Mouse (Mus musculus) liver, adult 2 months (tissue): ENCODE results near the gene Olfr354. TPM values are rescaled to one million over a fixed set of nuclear protein-coding genes. Genes with fewer than 3 reads are reported as not detected.

Source experiments
- DNase-seq: peaks from one replicate; pipeline ENCODE4 v3.0.0-alpha.2; 2011; ENCODE audit warnings: low read depth, low spot score; ENCODE audit errors: extremely low read depth
- H3K27ac ChIP-seq: fragments of 200-500 bp; replicated peaks from 2 replicates; pipeline ENCODE4 v1.5.1; 2012; ENCODE audit warnings: low read depth, mild to moderate bottlenecking, control low read depth, inconsistent platforms, low read length; ENCODE audit not compliant: insufficient read depth
- H3K27me3 ChIP-seq: fragments of 200-500 bp; 2 replicates; pipeline ENCODE4 v1.6.1; 2012; ENCODE audit warnings: mild to moderate bottlenecking, moderate library complexity, low read length, inconsistent platforms; ENCODE audit not compliant: control insufficient read depth, insufficient read depth
- H3K36me3 ChIP-seq: fragments of 200-500 bp; 2 replicates; pipeline ENCODE4 v1.6.1; 2012; ENCODE audit warnings: low read length, inconsistent platforms; ENCODE audit not compliant: control insufficient read depth, insufficient read depth
- H3K4me1 ChIP-seq: fragments of 200-500 bp; 2 replicates; pipeline ENCODE4 v1.6.1; 2011; ENCODE audit warnings: low read length; ENCODE audit not compliant: control insufficient read depth, insufficient read depth
- H3K4me3 ChIP-seq: fragments of 200-500 bp; 2 replicates; pipeline ENCODE4 v1.5.1; 2011; ENCODE audit warnings: low read depth, mild to moderate bottlenecking, control low read depth, low read length, moderate library complexity; ENCODE audit not compliant: insufficient read depth
- H3K79me2 ChIP-seq: fragments of 200-500 bp; 2 replicates; pipeline ENCODE4 v1.6.1; 2012; ENCODE audit warnings: inconsistent platforms, mild to moderate bottlenecking, low read length, moderate library complexity; ENCODE audit not compliant: control insufficient read depth, insufficient read depth
- H3K9ac ChIP-seq: fragments of 200-500 bp; 2 replicates; pipeline ENCODE4 v1.6.1; 2012; ENCODE audit warnings: low read depth, mild to moderate bottlenecking, control low read depth, inconsistent platforms, low read length
- CTCF ChIP-seq: fragments of 200-500 bp; IDR thresholded peaks from 2 replicates; pipeline ENCODE4 v1.5.1; 2011; ENCODE audit warnings: low read depth, low read length, control low read depth
- POLR2A ChIP-seq: fragments of 200-500 bp; IDR thresholded peaks from 2 replicates; pipeline ENCODE4 v1.6.1; 2011; ENCODE audit warnings: low read length, control low read depth; ENCODE audit not compliant: insufficient read depth; ENCODE audit errors: extremely low read depth
- WGBS: fragments of 180-500 bp; shearing (Covaris S2); methylation state at CpG from one replicate; pipeline ENCODE4 v1.1.7; 2018; 5-methylcytosine and 5-hydroxymethylcytosine counted together
- polyA plus RNA-seq: library from polyadenylated mRNA; depleted of rRNA; stranded (reverse); fragments of >200 nt; gene quantifications from 2 replicates; pipeline ENCODE4 v1.2.3, GENCODE M21; 2012; rRNA removed
- total RNA-seq: library from RNA; depleted of rRNA; stranded (reverse); fragments of >200 nt; gene quantifications from 2 replicates; pipeline ENCODE4 v1.2.3, GENCODE M21; 2014; rRNA removed

The Olfr354 gene
- total RNA-seq: not detected in 2 replicates
- not detected in 2 replicates for polyA plus RNA-seq

DNA sequence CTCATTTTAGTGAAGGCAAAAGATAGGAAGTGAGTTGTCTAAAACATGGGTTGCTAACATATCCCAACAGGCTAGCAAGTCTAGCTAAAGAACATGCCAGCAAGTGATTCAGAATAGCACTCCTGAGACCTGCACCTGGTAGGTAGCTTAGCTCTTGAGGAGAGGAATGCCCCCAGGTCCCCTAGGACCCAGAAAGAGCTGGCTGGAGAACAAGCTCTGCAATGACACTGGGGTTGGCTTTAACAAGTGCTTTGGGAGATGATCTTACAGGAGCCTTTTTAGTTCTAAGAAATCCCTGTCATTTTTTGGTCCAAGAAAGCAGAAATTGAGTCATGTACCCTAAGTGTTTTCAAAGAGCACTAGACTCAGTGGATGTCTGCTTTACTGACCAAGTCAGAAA, at the start of gene Olfr354:
Gene Olfr354 (plus strand): TSS at position 301 of the 400 bp plus-strand sequence.
- Histone ChIP-seq H3K4me1 (no peaks in the 10 kb centered on the region), H3K4me3 (no peak within 1 kb of the TSS), H3K27me3 (no peaks in the 10 kb centered on the region), H3K36me3 (no peaks in the 10 kb centered on the region), H3K79me2 (no peaks in the 10 kb centered on the region), H3K27ac (no peak within 1 kb of the TSS), H3K9ac (no peak within 1 kb of the TSS)
- TF ChIP-seq CTCF (no peak), POLR2A (no peak)
- DNase-seq: no peak

DNA sequence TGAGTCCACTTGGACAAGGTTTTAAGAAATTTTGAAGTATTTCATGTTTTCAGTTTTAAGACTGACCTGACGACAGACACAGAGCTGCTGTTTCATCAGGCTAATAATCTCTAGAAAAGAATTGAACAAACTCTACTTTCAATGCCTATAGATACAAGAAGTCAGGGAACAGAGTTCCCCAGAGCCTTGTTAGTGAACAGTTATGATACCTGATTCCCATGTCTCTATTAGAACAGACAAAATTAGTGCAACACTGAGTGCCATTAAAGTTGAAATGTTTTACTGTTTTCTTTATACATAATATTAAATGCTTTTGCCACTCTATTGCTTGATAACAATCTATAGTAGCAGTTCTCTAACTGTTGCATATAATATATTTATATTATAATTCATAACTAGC, 42.9 kb upstream of the Olfr354 start, which contains the start of gene Olfr351:
Gene Olfr351 (minus strand): TSS at position 101 of the 400 bp plus-strand sequence.
- 76% methylated on average over 1 of the region's 1 CpGs for WGBS
- no peak within 1 kb of the TSS for H3K9ac ChIP-seq
- TF ChIP-seq CTCF (no peak), POLR2A (no peak)
- DNase-seq: no peak
- no peaks in the 10 kb centered on the region for H3K27me3 ChIP-seq
- no peaks in the 10 kb centered on the region for H3K4me1 ChIP-seq
- H3K27ac ChIP-seq: no peak within 1 kb of the TSS
- H3K4me3 ChIP-seq: no peak within 1 kb of the TSS
- no peaks in the 10 kb centered on the region for H3K79me2 ChIP-seq
- no peaks in the 10 kb centered on the region for H3K36me3 ChIP-seq

DNA sequence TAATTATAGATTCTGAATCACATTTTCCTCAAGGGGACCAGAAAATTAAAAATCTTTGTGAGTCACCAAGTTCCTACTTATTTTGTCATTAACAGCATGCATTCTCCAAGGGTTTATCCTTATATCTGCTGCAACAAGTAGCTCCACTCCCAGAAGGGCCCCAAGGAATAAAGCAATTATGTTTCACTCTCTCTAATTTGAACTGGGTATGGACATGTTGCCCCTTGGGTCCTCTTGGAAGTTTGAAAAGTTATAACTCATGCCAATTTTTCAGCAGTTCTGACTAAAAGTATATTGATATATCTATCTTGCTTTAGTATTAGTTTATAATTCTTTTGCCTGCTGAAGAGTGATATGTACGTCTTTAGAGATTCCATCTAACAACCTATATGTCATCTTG, 37.3 kb upstream of the Olfr354 start, which contains the start of gene Olfr352:
Gene Olfr352 (plus strand): TSS at position 301 of the 400 bp plus-strand sequence.
- H3K4me3 ChIP-seq: no peak within 1 kb of the TSS
- H3K79me2 ChIP-seq: no peaks in the 10 kb centered on the region
- H3K27me3 ChIP-seq: no peaks in the 10 kb centered on the region
- TF ChIP-seq CTCF: no peak
- no peak for TF ChIP-seq POLR2A
- no peak for DNase-seq
- H3K36me3 ChIP-seq: no peaks in the 10 kb centered on the region
- WGBS: 64% methylated on average over 1 of the region's 1 CpGs
- no peak within 1 kb of the TSS for H3K9ac ChIP-seq
- no peaks in the 10 kb centered on the region for H3K4me1 ChIP-seq
- H3K27ac ChIP-seq: no peak within 1 kb of the TSS

DNA sequence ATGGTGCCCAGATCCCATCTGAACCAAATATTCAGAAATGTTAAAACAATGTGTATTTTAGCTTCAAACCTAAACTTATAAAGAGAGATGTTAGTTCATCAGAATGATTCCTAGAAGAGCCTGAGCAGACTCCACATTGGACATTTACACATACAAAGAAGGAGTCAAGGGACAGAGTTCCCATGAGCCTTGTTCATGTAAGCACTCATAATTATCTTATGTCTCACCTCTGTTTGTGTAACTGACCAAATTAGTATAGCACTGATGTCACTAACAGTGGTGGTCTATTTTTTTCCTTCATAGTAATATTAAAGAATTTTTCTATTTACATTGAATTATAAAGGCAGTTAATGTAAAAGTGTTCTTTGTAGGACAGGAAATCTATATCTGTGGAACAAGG, 12.6 kb upstream of the Olfr354 start, which contains the start of gene Olfr353:
Gene Olfr353 (minus strand): TSS at position 101 of the 400 bp plus-strand sequence.
- H3K27me3 ChIP-seq: no peaks in the 10 kb centered on the region

DNA sequence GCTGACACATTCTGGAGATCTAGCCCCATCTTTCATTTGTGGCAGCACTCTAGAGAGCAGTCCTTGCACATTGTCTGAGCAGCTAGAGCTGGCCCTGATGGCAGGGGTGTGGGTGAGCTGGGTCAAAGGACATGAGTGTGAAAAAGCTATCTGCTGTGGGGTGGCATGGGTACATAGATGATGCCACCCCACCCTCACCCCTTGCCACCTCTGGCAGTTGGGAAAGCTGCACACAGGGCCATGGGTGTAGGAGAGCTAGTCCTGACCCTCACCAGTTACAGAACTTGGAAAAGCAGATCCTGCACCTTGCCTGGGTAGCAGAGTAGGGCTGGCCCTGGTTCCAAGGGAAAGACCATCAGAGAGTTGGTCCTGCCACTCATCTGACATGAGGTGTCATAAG, 8.4 kb upstream of the Olfr354 start:
- Histone ChIP-seq H3K36me3 (no peaks in the 10 kb centered on the region), H3K79me2 (no peaks in the 10 kb centered on the region), H3K4me3 (no peak overlapping the region), H3K27me3 (no peaks in the 10 kb centered on the region), H3K27ac (no peak overlapping the region), H3K4me1 (no peaks in the 10 kb centered on the region), H3K9ac (no peak overlapping the region)
- no peak for TF ChIP-seq CTCF
- no peak for TF ChIP-seq POLR2A
- DNase-seq: no peak

More for the DNA sequence above, 12.6 kb upstream of the Olfr354 start, which contains the start of gene Olfr353:
- Histone ChIP-seq H3K79me2 (no peaks in the 10 kb centered on the region), H3K4me1 (no peaks in the 10 kb centered on the region), H3K36me3 (no peaks in the 10 kb centered on the region), H3K9ac (no peak within 1 kb of the TSS), H3K27ac (no peak within 1 kb of the TSS), H3K4me3 (no peak within 1 kb of the TSS)
- DNase-seq: no peak
- TF ChIP-seq POLR2A (no peak), CTCF (no peak)

DNA sequence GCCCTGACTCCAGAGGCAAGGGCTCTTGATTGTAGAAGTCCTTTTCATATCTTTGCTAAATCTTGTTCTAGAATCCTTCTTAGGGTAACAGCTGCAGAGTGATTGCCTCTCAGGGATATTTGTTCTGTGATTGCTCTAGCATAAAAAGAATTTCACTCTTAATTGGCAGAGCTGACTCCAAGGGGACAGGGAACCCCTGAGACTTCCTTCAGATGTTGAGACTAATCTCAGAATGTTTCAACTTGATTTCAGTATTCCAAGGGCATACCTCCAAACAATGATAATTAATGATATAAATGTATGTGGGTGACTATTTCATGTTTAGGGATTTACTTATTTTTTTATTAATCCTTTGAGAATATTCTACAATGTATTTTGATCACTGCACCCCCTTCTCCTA, 23.3 kb downstream of the Olfr354 start, which contains the start of gene Olfr355:
Gene Olfr355 (minus strand): TSS at position 101 of the 400 bp plus-strand sequence.
- H3K36me3 ChIP-seq: no peaks in the 10 kb centered on the region
- no peaks in the 10 kb centered on the region for H3K4me1 ChIP-seq
- H3K79me2 ChIP-seq: no peaks in the 10 kb centered on the region
- DNase-seq: no peak
- H3K27me3 ChIP-seq: no peaks in the 10 kb centered on the region
- no peak within 1 kb of the TSS for H3K4me3 ChIP-seq
- no peak within 1 kb of the TSS for H3K9ac ChIP-seq
- TF ChIP-seq POLR2A (no peak), CTCF (no peak)
- H3K27ac ChIP-seq: no peak within 1 kb of the TSS
